Mouse (Mus musculus): ENCODE measurements around the gene Slc39a11.

Slc39a11 gene

DNA sequence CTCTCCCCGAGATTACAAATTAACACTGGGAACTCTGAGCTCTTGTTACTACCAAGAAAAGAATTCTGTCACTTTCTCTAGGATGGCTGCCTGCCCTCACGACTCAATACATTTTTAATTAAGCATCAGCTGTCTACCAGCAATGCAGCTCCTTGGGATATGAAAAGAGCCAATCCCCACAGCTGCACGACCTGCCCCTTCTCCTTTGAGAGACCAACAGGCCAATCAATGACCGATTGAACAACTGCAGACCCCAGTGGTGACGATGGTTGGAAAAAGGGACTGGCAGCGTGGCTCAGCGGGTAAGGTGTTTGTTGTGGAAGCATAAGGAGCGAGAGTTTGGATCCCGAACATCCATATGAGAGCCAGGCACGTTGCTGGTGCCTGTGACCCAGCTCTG is 181.9 kb downstream of the Slc39a11 start:
- no peak for DNase-seq (ENCODE audit: low read depth, low spot score)

DNA sequence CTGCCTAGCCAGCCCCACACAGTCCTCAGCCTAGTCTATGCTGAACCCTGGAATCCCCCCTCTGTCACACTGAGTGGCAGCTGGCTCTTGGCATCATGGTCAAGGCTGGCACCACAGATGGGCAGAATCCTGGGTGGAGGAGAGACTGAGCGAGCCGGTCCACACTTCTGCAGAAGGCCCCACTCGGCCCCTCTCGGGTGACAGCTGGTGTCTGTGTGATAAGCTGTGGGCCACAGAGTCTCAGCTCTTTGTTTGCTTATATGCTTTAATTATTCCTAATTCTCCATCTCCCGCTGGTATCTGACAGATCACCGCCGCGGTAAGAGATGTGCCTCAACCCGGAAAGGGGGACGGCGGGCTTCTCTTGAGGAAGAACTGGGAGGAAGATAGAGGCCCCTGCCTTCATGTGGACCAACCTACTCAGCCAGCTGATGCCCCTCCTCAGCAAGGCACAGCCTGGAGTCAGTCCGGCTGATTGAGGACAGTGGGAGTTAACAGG is 182.5 kb downstream of the Slc39a11 start:
- no peak for DNase-seq (ENCODE audit: low read depth, low spot score)

DNA sequence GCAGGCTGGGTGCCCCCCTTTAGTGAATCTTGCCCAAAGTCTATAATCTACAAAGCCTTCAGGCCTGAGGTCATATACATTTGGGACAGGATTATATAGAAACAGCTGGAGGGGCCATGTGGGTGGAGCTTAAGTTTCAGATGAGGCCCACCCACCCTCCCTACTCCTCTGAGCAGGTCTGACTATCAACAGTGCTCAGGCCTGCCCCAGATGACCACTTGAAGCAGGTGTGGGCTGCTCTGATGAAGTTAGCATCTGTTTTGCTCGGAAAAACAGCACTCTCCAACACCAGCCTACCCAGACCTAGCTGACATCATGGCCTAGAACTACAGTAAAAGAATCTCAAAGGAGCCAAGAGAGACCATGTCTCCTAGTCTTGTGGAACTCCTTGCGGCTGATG is 189.8 kb downstream of the Slc39a11 start:
- no peak for DNase-seq (ENCODE audit: low read depth, low spot score)

DNA sequence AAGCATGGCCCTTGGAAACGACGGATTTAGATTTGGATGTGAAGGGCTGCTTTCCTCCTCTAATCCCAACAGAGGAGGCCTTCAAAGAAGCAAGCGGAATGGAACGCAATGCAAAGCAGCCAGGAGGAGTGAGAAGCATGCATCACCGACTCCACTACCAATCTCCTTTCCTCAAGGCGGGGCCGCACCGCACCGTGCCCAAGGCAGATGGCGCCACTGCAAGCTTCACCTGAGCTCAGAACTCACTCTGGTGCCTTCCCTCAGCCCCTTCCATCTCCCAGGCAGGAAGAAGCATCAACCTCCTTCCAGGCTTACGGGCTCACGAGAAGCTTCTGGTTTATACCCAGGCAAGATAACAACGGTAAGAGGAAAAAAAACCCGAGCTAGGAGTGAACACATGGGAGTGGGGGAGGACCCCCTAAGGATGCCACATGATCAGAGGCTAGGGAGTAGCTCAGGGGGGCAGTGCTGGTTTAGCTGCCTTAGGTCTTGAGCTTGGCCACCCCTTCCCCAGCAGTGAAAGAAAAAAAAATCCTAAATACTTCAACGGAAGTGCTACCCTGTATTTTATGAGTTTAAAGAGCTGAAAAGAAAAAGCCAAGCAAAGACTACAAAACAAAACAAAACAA is 191.2 kb downstream of the Slc39a11 start:
- DNase-seq (ENCODE audit: low read depth, low spot score): no peak

DNA sequence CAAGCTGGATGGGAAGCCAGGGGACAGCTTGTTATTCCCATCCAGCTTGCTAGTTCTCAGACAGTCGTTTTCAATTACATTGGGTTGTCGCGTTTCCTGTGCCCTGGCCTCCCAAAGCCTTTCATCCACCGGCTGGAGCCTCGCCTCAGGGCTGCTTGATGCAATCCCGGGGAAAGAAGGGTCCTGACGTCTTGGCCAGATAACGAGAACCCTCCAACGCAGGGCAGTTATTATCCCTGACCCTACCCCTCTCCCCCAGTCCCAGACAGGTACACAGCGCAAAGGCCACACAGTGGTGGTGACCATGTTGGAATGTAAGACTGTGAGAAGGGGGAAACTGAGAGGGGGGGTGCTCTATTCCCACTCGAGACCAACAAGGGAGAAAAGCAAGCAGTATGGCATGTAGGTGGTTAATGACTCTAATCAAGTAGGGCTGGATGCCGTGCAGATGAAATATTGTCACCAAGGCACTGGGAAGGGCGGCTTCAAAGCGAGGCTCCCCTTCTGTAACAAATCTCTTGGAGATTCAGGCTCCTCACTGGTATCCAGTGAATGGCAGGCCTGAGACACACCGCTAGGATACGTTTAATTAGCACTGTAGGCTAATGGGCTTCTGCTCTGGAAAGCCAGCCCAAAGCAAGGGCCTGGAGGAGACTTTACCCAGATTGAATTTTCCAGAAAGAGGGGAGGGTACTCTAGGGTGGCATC is 196.9 kb downstream of the Slc39a11 start:
- no peak for DNase-seq (ENCODE audit: low read depth, low spot score)

DNA sequence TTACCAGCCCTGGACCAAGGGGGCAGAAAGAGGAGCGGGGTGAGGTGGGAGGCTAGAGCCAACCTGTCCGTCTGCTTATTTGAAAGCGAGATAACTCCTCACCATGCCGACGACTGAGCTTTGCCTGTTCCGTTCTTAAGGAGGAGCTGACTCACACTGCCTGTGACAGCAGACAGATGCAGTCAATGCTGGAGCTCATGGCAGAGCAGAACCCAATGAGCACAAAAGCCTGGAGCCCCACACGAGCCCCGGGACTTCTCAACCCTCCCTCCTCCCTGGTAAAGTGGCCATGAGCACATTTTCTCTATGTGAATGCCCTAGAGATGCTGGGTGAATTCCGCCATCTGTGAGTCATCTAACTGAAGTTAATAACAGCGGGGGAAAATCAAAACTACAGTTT is 198.6 kb downstream of the Slc39a11 start:
- no peak for DNase-seq (ENCODE audit: low read depth, low spot score)

DNA sequence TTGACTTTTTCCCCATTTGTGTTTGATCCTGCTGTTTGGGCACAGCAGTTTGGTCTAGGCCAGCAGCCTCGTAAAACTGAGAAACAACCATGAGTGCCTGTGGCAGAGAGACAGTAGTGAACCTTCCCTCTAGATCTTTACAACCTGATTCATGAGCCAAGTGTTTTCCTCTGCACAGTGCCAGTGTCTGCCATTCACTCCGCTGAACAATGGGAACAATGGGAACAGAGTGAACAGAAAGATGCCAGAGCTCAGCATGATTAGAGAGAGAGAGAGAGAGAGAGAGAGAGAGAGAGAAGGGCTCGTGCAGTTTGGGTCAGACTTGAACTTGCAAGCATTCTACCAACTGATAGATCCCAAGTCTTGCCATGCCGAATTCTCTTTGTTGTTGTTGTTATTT is 199.2 kb downstream of the Slc39a11 start:
- no peak for DNase-seq (ENCODE audit: low read depth, low spot score)

DNA sequence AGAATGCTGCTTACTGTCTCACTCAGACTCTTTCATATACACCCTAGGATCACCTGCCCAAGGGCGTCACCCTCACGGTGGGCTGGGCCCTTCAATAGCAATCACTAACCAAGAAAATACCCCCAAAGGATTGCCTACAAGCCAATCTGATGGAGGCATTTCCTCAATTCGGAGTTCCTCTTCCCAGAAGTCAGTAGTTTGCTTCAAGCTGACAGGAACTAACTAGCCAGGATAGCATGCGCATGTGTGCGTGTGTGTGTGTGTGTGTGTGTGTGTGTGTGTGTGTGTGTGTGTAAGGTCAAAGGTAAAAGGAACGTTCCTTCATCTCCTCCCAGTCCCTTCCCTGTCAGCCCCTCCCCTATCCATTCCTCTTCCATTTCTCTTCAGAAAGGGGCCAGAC is 199.9 kb downstream of the Slc39a11 start:
- no peak for DNase-seq (ENCODE audit: low read depth, low spot score)

DNA sequence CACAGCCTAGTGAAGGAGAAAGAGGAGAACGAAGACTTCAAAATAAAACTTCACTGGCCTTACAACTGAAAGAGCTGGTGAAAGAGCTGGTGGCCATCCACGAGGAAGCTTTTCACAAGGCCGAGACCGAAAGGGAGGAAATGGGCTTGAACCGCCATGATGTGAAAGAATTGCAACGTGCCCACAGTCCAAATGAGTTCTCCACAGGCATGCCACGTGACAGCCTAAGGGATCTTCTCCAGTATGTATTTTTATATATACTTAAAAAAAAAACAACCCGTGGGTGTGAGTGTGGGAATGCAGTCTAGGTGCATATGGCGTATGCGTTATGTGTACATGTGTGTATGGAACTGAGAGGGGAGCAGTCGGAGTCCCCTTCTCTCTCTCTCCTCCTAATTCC is 207.8 kb downstream of the Slc39a11 start:
- DNase-seq (ENCODE audit: low read depth, low spot score): no peak

DNA sequence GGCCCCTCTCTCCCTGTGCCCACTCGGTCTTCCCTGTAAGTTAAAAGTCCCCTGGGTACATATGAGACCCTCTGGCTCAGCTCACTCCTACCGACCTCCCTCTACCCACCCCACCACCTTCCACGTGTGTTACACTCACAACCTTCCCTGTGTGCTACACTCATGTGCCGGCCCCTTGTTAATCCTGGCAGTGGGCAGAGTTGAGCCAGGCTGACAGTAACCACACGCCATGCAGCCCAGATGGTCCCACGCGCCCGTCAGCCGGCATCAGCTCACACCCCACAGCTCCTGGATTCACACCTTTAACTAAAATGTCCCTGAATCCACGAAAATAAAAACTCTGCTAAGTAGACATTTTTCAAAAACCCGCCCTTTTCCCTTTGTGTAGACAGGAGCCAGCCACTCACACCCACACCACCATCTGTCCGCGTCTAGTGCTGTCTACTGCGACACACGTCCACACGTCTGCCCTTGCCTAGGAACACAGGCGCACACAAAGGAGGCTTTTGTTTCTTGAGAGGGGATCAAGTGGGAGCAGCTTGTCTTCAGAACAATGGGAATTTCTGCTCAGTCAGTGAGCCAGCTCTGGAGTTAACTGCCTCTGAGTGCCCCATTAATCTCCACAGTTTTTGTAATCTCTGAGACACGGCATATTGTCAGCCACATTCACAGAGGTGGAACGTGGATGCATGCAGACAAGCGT is 210.4 kb downstream of the Slc39a11 start:
- no peak for DNase-seq (ENCODE audit: low read depth, low spot score)

DNA sequence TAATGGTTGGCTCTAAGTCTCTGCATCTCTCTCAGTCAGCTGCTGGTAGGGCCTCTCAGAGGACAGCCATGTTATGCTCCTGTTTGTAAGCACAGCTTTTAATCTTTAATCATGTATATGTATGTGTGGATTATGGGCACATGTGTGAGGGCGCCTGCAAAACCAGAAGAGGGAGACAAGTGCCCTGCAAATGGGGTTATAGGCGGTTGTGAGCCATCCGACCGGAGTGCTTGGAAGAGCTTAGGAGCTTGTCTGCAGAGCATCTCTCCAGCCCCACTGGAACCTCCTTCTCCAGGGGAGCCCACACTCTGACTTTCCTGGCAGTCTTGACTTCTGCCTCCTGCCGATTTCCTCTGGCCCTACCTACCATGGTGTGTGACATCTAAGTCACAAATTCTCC is 211.0 kb downstream of the Slc39a11 start:
- DNase-seq (ENCODE audit: low read depth, low spot score): no peak

DNA sequence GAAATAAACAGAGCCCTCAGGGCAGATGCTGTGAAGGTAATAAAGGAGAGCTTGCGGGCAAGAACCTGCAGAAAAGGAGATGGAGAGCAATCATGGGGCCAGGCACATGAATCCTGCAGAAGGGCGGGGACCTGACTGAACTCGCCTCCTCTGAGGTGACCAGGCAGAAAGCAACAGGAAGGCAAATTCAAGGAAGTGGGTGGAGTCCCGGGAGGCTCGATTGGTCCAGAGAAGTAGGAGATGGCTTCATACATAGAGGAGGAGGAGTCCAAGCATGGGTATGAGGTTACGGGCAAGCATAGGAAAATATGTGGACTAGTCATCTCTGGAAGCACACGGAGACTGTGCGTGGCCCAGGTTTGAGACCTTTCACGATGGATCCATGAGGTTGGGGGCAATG is 212.5 kb downstream of the Slc39a11 start:
- no peak for DNase-seq (ENCODE audit: low read depth, low spot score)

DNA sequence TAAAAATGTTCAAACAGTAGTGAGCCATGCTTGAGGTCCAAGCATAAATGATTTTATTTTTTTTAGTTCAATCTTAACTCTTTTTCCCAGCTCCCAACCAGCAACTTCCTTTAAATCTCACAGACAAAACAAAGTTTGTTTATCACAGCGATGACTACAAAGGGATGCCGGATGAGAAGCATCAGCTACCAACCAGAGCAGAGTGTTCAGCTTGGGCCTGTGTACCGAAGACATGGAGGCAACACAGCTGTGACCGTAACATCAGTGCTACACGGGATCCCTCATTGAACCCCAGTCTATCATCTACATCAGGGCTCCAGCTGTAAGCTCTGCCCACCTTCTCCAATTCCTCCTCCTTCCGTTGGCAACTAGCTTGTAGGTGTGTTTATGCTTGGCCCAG is 213.6 kb downstream of the Slc39a11 start:
- DNase-seq (ENCODE audit: low read depth, low spot score): no peak

DNA sequence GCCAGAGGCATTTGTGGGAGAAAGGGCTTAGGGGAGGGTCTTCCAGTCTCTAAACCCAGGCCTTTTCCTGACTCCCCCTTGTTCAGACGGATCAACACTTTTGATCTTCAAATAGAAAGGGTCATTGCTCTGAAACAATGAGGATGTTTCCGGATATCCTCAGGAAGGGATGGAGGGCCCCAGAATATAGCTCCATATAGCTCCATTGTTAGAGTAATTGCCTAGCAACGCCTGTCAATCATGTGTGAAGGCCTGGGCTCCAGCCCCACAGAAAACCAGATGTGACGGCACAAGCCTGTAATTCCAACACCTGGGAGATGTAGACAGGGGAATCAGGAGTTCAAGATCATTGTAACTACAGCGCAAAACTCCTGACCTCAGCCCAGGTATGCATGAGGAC is 214.2 kb downstream of the Slc39a11 start:
- no peak for DNase-seq (ENCODE audit: low read depth, low spot score)

DNA sequence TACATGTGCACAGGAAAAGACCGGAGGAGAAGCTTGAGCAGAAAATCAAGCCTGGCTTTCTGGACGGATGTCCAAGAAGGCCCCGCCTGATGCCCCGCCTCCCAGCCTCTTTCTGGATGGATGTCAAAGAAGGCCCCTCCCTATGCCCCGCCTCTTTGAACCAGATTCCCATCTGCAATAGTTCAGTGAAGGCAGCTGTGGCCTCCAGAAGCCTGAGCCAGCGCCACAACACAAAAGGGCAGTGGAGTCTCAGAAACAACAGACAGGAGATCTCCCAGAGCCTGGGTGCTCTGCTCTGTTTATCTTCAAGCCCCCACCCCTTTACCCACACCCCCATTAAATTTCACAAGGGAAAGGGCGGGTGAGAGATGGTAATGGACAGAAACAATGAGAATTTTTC is 218.7 kb downstream of the Slc39a11 start:
- peak; percentile 58 for DNase-seq (ENCODE audit: low read depth, low spot score)

DNA sequence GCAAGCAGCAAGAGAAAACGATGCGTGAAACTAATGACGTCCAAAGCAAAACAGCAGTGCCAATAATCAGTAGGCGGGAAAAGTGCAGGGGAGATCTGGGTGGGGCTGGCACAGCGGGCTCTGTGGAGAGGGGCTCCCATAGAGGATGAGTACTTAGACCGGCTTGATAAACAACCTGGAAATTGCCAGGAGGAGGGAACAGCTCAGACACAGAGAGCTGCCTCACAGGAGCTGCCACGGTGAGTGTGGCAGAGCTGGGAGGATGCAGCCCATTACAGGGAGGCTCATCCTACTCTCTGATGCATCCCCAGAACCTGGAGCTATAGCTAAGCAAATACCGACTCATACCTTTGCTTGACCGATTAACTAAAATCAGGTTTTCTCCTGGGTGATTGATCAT is 224.0 kb downstream of the Slc39a11 start:
- DNase-seq (ENCODE audit: low read depth, low spot score): no peak

DNA sequence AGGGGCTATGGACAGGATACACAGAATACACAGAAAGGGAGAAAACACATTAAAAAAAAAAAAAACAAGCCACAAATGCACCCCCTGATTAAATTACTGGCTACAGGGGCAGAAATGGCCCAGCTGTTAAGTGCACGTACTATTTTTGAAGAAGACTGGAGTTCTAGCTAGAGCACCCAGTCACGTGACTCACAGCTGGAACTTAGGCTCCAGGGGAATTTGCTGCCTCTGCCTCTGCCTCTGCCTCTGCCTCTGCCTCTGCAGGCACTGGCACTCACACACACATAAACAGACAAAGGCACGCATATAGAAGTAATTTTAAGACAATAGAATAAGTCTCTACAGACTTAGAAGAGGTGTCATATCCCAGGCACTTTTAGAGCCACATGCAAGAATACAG is 224.4 kb downstream of the Slc39a11 start:
- DNase-seq (ENCODE audit: low read depth, low spot score): no peak

DNA sequence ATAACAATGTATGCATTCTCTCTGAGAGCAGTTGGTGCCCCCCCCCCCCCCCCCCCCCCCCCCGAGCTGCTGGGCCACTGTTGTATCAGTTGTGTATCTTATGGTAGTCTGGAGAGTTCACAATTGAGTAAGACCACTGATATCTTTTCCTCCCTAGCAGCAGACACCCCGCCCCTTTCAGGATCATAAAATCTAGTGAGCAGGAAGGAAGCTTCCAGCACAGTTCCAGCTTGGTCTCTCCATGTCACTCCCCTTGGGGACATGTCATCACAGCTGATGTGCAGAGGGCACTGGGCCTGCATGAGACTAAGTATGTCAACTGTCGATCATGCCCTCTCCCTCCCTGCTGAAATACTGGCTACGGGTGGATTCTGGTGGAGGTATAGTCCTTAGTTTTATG is 225.1 kb downstream of the Slc39a11 start:
- DNase-seq (ENCODE audit: low read depth, low spot score): no peak

DNA sequence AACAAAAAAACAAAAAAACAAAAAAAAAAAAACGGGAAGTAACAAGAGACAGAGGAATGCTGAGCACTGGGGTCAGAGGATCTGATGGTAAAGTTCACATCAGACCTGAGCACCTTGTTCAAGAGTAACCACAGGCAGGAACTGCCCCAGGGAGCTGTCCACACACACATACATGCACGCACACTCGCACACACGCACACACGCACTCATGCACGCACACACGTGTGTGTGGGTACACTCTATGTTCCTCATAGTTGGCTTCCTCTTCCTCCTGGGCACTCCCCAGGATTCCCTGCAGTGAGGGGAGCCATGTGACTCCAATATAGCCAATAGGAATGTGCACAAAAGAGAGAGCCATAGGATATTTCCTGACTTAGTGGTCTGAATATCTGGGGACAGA is 227.3 kb downstream of the Slc39a11 start:
- DNase-seq (ENCODE audit: low read depth, low spot score): no peak

DNA sequence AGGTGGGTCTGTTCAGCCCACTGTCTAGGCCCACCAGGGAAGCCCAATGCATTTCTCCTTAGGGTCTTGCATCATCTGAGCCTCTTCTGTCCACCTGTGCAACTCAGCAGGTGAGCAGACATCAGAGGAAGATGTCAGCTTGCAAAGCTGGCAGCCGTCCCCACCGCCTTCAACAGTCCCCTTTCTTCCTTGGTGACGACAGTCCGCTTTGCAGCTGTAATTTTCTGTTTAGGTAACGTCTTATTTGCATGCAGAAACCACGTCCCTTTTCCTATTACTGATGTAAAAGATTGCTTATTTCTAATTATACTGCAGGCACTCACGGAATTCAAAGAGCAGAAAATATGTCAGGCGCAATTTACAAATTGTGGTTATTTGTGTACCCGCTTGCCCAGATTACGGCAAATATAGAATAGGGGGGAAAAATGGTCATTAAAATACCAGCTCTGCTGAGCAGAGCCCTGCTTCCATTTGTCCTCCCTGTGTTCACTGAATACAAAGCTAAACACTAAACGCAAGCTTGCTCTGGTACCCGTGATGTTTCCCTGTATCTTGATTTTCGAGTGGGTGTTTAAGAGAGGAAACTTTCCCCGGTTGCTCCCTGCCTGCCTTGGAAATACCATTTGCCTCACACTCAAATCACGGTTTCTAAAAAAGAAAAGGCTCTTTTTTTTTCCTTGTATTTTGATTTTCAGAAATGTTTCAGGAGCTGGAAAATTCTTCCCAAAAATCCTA is 230.8 kb downstream of the Slc39a11 start:
- no peak for DNase-seq (ENCODE audit: low read depth, low spot score)

DNA sequence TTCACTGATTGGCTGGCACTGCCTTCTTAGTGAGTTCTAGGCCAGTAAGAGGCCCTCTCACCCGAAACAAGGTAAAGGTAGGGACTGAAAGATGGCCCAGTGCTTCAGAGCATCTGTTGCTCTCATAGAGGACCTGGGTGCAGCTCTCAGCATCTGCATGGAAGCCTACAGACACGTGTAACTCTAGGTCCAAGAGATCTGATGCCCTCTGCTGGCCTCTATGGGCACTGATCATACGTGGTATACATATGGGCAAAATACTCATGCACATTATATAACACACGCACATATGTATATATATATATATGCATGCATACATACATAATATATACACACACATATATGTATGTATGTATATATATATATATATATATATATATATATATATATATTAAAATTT is 231.9 kb downstream of the Slc39a11 start:
- no peak for DNase-seq (ENCODE audit: low read depth, low spot score)

DNA sequence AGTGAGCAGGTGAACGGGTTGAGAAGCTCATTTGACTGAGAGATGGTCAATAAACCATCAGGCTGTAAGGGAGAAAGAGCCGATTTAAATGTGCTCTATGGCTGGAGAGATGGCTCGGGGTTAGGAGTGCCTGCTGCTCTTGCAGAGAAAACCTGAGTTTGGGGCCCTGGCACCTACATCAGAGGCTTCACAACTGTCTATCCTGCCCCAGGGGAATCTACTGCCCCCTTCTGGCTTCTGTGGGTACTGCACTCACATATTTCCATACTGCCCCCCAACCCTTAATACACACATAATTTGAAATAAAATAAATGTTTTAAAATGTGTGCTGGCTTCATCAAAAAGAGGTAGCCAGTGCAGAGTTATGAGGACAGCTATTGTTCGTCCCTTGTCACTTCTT is 237.3 kb downstream of the Slc39a11 start:
- DNase-seq (ENCODE audit: low read depth, low spot score): no peak

Data from skeletal muscle tissue, adult 2 months (tissue).